Mouse (Mus musculus): ENCODE results near the gene Lmod1.
"Not testable (repeated sequence)": the region's sequence is repeated elsewhere in the genome, so short reads cannot be mapped to it uniquely, and the experiment has no call there.

Lmod1 gene

DNA sequence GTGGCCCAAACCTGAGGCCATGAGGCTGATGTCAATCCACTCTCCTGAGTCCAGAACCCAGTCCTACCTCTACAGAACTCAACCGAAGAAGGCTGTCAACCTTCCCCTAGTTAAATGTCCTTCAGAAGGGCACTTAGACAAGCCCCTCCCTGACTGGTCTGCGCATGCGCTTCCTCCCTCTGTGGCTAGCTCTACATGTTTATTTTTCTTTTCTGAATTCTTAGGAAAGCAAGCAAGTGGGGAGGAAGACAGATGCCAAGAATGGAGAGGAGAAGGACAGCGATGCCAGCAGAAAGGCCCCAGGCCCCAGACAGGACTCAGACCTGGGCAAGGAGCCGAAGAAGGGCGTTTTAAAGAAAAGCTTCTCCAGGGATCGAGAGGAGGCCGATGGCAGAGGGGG, 38.8 kb downstream of the Lmod1 start:
- no peak for DNase-seq

GRCm38 (mm10) chr1:135366380-135366779, 41.8 kb downstream of the Lmod1 start:
- no peak for DNase-seq

DNA sequence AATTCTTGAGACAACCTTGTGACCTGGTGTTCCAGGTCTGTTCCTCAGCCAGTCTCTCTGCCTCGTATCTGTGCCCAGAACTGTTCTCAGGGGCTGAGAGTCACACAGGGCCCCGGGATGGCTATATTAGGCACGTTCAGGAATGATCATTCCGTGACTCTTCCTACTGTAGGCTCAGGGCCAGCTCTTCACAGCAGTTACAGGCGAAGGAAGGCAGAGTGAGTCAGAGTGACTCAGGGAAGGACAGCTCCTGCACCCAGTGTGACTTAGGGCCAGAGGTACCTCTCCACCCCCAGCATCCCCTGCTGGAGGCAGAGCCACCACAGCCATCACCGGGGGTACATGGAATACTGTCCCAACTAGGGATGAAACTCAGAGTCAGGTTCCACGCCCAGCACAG, 42.4 kb downstream of the Lmod1 start:
- DNase-seq = no peak

DNA sequence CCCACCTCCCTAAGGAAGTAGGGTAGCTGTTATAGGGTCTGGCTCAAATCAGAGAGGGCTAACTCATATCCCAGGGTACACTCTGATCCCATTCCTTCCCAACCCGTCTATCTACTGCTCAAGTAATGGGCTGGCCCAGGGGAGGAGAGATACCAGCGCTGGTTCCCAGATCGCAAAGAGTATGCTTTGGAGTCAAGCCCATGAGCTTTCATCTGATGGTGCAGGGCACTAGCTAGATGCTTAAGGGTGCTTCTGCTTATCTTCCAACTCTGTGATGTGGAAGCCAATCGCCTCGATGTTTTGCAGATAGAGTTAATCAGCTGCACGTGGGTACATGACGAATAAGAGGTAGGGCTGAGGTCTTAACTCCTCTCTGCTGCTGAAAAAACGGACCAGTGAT, 43.0 kb downstream of the Lmod1 start:
- no peak for DNase-seq

GRCm38 (mm10) chr1:135368245-135368644, 43.6 kb downstream of the Lmod1 start:
- DNase-seq = peak; percentile 95

DNA sequence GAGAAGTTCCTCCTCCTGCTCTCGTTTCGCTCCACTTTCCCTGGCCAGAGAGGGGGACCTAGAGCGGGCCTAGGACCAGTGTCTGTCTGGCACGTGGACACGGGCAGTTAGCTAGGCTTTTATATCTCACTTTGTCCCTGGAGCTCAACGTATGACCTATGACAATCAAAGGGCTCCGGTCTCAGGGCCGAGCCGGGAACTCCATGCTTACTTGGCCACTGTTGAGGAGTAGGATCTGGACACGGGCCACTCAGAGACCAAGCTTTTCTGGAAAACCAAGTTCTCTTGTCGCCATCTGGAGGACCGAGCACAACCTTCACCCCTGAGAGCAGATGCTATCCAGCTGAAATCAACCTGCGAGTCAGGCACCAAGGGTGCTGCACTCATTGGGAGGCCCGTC, 44.4 kb downstream of the Lmod1 start:
- DNase-seq = peak; percentile 53

GRCm38 (mm10) chr1:135369415-135369814, 44.8 kb downstream of the Lmod1 start:
- no peak for DNase-seq

GRCm38 (mm10) chr1:135373171-135373677, 48.6 kb downstream of the Lmod1 start:
- peak; percentile 72 for DNase-seq

- no peak for DNase-seq
These were observed 49.7 kb downstream of the Lmod1 start for GRCm38 (mm10) chr1:135374175-135374867.

DNA sequence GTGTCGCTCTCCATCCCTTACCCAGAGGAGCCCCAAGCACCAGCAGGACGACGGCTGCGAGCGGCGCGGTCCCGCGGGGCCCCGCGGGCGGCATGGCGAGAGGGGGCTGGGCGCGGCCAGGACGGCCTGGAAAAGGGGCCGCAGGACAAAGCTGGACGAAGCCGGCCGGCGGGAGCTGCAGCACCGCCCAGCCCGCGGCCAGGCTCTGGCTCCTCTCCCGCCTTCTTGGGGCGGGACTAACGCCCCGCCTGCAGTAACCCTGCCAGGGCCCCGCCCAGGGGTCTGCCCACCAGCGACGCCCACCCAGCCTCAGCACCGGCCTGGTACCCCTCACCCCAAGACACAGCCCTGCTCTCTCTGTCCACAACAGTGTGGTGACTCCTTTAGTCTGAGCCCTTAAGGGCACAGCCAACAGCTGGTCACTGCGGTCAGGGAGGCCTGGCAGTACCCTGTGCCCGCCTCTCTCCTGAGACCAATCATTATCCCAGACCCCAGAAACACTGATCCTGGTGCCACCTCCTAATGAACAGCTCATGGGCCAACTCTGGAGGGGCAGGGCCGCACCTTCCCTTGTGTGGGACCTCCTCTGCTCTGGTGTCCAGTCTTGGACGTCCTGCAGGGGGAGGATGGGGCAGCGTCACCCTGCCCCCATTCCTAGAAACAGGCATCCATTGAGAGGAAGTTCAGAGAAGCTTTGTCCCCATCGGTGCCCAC, 50.4 kb downstream of the Lmod1 start, which contains the start of gene Shisa4:
Gene Shisa4, minus strand, starts transcription at position 370 of the 714 bp plus-strand sequence.
- peak; percentile 93 for DNase-seq

DNA sequence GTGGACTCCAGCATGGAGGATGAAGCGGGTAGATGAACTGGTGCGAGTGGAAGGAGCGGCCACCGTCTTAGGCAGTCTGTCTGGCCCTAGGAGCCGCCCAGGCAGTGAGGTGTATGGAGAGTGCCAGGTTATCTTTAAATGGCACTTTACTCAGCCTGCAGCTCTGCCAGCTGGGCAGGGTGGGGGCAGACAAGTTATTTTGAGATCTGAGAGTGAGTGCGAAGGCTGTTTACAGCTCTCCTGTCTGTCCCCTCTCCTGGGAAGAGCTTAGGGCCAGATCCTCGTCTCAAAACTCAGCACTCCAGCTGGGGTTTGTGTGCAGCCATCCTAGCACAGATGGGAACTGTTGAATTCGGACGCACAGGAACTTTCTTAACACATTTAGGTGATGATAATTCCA, 54.0 kb downstream of the Lmod1 start:
- DNase-seq = no peak

DNA sequence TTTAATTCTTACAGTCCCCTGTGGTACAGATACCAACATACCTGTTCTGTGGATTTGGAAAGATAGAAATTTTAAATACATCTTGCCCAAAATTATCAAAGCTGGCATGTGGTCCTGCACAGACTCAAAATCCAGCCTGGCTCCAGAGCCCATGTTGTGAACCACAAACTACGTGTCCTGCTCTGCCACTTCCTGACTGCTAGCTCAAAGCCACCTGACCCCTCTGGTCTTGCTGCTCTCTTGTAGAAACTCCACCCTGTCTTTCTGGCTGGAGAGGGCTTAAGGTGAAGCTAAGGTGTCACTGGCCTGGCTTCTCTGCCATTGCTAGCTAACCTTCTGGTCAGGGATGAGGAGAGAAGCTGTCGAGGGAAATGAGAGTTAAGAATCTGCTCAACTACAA, 54.4 kb downstream of the Lmod1 start:
- DNase-seq = no peak

DNA sequence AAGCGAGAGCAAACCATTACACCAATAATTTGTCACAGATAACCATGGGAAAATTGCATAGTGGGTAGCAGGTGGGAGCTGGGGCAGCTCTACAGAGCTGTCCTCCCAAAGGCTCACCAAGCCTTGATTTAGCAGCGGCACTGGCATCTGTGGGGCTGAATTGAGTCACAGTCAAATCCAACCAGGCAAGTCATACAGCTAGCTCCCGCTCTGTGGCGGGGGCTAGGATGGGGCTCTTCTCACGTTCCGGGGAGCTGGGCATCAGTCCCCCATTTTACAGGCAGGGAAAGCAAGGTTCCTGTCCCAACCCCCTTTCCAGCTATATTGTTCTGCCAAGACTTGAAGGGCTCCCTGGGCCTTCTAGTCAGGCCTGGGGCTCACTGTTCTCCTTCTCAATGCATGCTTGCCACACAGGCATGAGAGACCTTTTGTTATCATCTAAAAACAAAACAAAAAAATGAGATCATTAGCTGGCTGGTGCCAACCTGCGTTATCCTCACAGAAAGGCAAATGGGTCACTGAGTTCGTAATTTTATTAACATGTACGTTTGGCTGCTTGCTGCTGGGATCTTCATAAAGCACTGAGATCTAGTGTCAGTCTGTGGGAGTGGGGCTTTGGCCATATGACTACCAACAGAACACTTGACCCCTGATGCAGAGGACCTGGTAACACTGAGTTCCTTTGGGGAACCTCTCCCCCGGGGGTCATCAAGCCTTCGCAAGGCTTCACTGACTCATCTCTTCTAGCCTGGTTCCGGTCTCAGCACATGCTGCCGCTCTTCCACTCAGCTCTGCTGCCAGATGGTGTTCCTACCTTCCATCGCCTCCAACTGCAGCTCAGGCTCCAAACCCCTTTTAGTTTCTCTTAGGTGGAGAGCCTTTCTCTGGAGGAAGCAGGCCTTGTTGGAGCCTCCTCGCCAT, 55.7 kb downstream of the Lmod1 start:
- peak; percentile 84 for DNase-seq

- DNase-seq = not testable (repeated sequence)
These were observed 57.0 kb downstream of the Lmod1 start for GRCm38 (mm10) chr1:135381560-135381959.

- DNase-seq = no peak
These were observed 59.6 kb downstream of the Lmod1 start for GRCm38 (mm10) chr1:135384171-135384570.

DNA sequence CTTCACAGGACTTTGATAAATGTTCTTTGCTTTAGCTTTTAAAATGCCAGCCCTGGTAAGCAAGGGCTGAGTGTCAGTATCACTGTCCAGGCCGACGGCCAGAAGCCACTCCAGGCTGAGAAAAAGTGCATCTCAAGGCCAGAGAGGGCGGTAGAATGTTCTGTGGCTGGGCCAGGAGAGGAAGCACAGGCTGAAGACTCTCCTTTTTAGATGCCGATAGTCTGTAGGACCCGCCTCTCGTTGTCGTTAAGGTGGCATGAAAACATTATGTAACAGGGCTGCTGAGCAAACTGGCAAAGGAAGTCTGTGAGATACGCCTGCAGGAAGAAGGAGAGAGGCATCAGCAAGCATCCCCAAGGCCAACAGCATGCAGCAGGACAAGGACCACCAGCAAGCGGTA, 60.6 kb downstream of the Lmod1 start:
- no peak for DNase-seq

GRCm38 (mm10) chr1:135399466-135399865, 74.9 kb downstream of the Lmod1 start:
- DNase-seq = no peak

- DNase-seq = no peak
These were observed 77.0 kb downstream of the Lmod1 start for GRCm38 (mm10) chr1:135401452-135402110.

- DNase-seq = no peak
These were observed 80.7 kb downstream of the Lmod1 start for GRCm38 (mm10) chr1:135405356-135405755.

DNA sequence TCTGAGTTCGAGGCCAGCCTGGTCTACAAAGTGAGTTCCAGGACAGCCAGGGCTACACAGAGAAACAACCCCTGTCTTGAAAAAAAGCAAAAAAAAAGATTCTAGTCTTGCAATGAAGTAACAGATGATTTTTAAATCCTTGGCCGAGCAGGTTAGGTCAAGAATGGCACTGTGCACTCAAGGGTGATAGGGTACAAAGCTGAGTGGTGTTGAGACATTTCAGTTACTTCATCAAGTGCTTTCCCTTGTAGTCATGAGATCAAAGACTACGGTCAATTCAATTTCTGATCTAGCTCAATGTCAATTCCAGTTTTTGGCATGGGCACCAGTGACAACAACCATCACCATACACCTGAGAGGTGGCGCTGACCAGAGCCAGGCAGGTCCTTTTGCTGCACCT, 84.4 kb downstream of the Lmod1 start:
- DNase-seq = no peak

DNA sequence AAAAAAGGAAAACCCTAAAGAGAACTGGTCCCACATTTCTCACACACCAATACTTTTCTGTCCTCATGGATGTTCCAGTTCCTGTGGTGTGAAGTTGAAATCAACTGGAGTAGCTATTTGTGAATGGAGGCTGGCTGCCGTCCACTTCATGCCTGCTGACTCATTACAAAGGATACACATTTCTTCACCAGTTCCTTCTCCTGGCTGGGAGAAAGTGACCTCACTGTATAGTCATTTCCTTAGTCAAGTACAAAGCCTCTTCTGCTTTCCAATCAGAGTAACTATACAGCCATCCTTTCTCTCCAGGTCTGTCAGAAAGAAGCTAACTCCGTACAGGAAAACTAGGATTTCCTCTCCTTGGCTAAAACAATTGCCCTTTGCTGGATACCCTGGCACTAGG, 86.4 kb downstream of the Lmod1 start:
- no peak for DNase-seq

DNA sequence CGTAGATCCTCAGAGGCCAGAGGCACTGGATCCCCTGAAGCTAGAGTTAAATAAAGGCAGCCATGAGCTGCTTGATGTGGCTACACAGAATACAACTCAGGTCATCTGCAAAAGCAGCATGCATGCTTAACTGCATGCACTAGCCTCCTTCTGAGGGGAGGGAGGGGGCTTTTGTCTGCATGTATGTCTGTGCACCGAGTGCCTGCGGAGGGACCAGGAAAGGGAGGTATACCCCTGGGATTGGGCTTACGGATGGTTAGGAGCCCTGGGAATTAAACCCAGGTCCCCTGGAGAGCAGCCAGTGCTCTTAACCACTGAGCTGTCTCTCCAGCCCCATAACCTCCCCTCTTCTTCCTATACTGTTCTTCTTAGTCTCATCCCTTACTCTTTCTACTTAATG, 87.5 kb downstream of the Lmod1 start:
- DNase-seq = no peak

GRCm38 (mm10) chr1:135413996-135414395, 89.4 kb downstream of the Lmod1 start:
- no peak for DNase-seq

Measured in retina, postnatal 1 day (tissue).